19 mouse cellular contexts compared by ENCODE assay signal in the genomic region with DNA sequence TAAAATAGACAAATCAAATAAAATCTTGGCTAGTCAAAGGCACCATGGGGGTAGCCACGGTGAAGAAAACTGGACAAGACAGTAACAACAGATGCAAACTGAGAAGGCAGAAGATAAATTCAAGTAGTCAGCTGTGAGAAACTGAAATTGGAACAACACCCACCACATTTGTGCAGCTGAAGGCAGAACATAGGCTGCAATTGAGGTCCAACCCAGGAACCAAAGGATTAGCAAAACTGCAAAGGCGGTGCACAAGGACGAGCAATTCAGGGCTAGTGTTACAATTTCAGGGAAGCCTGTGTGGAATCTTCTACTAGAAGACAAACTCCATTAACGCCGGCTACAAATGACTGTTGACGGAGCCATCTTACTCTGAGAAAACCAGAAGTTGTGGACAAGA.
DNase-seq lines count a peak whose midpoint lies in the region; ATAC-seq and TF ChIP-seq lines count a peak whose summit lies in the region.
"Had no signal": no experiment of that assay in that cellular context is flagged by ENCODE, and none has a peak within 500 bp of the region (broad histone marks: within the 10 kb centered on the region; RNA-seq: fewer than 3 reads in every experiment).

No protein-coding gene starts in this region.

- ATAC-seq in stomach, postnatal 0 days (ENCODE audit: low FRiP score, low TSS enrichment), result no peak
- ATAC-seq in megakaryocyte, adult 5-6 weeks (ENCODE audit: poor library complexity, severe bottlenecking), result no peak
- ATAC-seq: activated CD4-positive, CD25-positive, alpha-beta regulatory T cell, adult 4 months had no signal

- H3K4me2 ChIP-seq in stomach, postnatal 0 days (replicated peaks; ENCODE audit: low read depth), result peak overlapping the region; percentile 3; the same call in 1 of the 2 replicates
- H3K4me2 ChIP-seq: forebrain, embryonic 12.5 days; heart, embryonic 11.5 days; kidney, embryonic 15.5 days; liver, embryonic 11.5 days; lung, embryonic 15.5 days had no signal

- H3K27ac ChIP-seq in left cerebral cortex, adult 2 months, result peak overlapping the region; percentile 21; the same call in 1 of the 2 replicates
- H3K27ac ChIP-seq in stomach, postnatal 0 days (replicated peaks), result no peak overlapping the region
- H3K27ac ChIP-seq: forebrain, embryonic 12.5 days; kidney, embryonic 15.5 days; lung, embryonic 15.5 days had no signal

- intact Hi-C loops in left cerebral cortex, adult 2 months (cut with DNase I), result no loop called here
- intact Hi-C loops in left cerebral cortex, postnatal 10 days (cut with DNase I), result no loop called here

- no peak overlapping the region for H3K9ac ChIP-seq in stomach, postnatal 0 days (ENCODE audit: low read length)
- H3K9ac ChIP-seq: forebrain, embryonic 12.5 days; kidney, embryonic 15.5 days; lung, embryonic 15.5 days had no signal

- H3K36me3 ChIP-seq in stomach, postnatal 0 days (ENCODE audit: control insufficient read depth, insufficient read depth, low read length), result no peaks in the 10 kb centered on the region
- H3K36me3 ChIP-seq: forebrain, embryonic 12.5 days; kidney, embryonic 15.5 days; lung, embryonic 15.5 days had no signal

- no peaks in the 10 kb centered on the region for H3K4me1 ChIP-seq in stomach, postnatal 0 days (replicated peaks; ENCODE audit: control insufficient read depth, insufficient read depth)
- H3K4me1 ChIP-seq: kidney, embryonic 15.5 days; lung, embryonic 15.5 days had no signal

- no peak overlapping the region; the same call in 1 of the 2 replicates for H3K4me3 ChIP-seq in left cerebral cortex, adult 2 months
- H3K4me3 ChIP-seq in stomach, postnatal 0 days (ENCODE audit: low read depth, low read length), result no peak overlapping the region
- H3K4me3 ChIP-seq: forebrain, embryonic 12.5 days; kidney, embryonic 15.5 days; lung, embryonic 15.5 days had no signal

- DNase-seq in frontal cortex, postnatal 36 days (ENCODE audit: low spot score in 2 of 2), result peak; percentile 10 to 30
- no peak for DNase-seq in frontal cortex, postnatal 10 days (ENCODE audit: low spot score in 2 of 2)
- peak in 1 of 2 experiments; percentile 16 for DNase-seq in left cerebral cortex, adult 2 months (ENCODE audit: extremely low spot score in 1 of 2, low spot score in 2 of 2)
- no peak for DNase-seq in left cerebral cortex, postnatal 10 days (ENCODE audit: extremely low spot score in 1 of 2, low spot score in 2 of 2)
- DNase-seq in left cerebral cortex, adult 9 months (ENCODE audit: low spot score in 2 of 2), result peak; percentile 11 to 21
- DNase-seq in stomach, postnatal 0 days (ENCODE audit: low spot score), result no peak
- DNase-seq in spleen, adult 12 weeks (ENCODE audit: low spot score), result no peak
- DNase-seq: cerebellum, postnatal 25 days; gastrocnemius, postnatal 10 days; heart, postnatal 4 days; spleen, adult 18-20 months; thymus, postnatal 14 days had no signal

- no peak for TF ChIP-seq CTCF in left cerebral cortex, adult 2 months (IDR thresholded peaks at IDR 0.05)
- no peak for TF ChIP-seq CTCF in stomach, postnatal 0 days (IDR thresholded peaks at IDR 0.05; ENCODE audit: low read depth)

- 64% methylated on average over 6 of the region's 6 CpGs for WGBS in stomach, postnatal 0 days

- H3K9me3 ChIP-seq in stomach, postnatal 0 days (ENCODE audit: control insufficient read depth, low read length), result no peaks in the 10 kb centered on the region
- H3K9me3 ChIP-seq: forebrain, embryonic 12.5 days; kidney, embryonic 15.5 days; lung, embryonic 15.5 days had no signal

- H3K27me3 ChIP-seq in stomach, postnatal 0 days (ENCODE audit: control insufficient read depth, insufficient read depth, low read length), result no peaks in the 10 kb centered on the region
- H3K27me3 ChIP-seq: forebrain, embryonic 12.5 days; kidney, embryonic 15.5 days; lung, embryonic 15.5 days had no signal

- TF ChIP-seq EP300 in stomach, postnatal 0 days (optimal IDR thresholded peaks at IDR 0.05), result no peak

Comparison
In these comparisons a context has a peak if more than half of its experiments do, and no peak if none do; other contexts are left out.
1. DNase-seq: peak in frontal cortex, postnatal 36 days (2 of 2) and left cerebral cortex, adult 9 months (2 of 2); none in frontal cortex, postnatal 10 days (0 of 2), left cerebral cortex, postnatal 10 days (0 of 2), stomach, postnatal 0 days (single experiment) and spleen, adult 12 weeks (single experiment).